Mouse (Mus musculus): ENCODE results near the gene Uqcr10.

The Uqcr10 gene

DNA sequence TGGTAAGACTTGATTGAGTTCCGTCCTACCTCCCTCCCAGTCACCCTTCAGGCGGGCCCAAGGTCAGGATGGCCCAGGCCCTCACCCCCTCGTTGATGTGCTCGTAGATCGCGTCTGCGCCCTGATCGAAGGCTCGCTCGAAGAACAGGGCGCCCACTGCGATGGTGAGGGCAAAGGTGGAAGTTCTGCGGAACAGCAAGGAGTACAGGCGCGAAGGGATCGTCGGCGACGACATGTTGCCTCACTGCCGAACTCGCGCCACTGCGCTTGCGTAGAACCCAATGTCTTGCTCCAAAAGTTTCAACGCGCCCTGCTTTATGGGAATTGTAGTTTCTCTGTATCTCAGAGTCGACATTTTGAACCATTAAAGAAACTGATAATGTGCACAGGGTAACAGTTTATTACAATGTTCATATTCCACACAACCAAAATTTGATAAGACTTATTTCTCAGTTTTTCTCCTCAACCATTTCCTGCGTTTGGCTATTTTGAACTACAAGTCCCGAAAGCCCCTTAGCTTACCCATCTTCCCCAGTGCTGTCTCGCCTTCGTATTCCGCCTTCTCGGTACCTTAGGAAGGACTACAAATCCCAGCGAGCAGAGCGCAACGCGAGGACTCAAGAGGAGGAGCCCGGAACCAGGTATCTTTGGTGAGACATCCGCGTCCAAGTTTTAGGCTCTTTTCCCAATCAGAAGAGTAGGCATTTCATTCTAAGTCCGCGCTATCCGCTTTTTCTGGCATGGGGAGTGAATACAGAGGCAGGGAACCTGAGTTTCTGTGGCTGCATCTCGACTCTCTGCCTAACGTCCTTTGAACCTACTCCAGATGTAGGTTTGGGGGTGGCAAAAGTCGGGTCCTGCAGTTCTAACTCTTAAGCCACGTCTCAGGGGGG is at the start of gene Uqcr10, which contains the start of gene Zmat5:
Uqcr10 (minus strand) TSS at position 271 of the 893 bp plus-strand sequence.
Zmat5 (plus strand) TSS at position 607 of the 893 bp plus-strand sequence.
- DNase-seq: peak; percentile 95 to 97

DNA sequence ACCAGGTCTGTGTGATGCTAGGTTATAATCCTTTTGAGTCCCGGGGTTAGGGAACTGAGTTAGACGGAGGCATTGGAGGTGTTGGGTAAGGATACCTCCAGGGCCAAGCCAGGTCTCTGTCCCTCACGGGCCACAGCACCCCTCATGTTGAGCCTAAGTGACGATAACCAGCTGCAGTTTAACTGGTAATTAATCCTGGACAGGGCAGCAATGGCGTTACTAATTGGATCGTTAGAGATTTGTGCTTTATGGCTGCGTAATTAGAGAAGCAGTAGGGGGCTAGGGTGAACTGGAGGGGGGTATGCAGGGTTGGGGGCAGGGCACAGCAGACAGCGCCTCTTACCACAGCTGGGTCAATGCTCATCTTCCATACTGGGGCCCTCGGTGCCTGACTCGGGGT is 48.7 kb upstream of the Uqcr10 start:
- no peak for DNase-seq

DNA sequence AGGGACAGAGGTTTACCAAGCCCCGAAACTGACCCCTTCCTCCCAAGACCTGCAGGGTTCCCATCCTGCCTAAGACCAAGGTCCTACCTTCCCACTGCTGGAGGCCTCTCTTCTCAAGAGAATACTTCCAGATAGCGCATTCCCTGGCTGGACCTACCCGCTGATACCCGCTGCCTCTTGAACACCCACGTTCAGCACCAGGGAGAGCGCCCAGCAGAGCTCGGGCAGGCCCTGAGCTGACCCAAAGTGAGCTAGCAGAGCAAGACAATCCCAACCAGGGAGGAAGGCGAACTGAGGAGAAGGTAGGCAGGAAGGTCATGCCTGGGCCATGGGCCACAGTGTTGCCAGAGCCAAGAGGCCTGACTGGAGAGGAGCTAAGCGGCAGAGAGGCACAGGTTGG is 46.1 kb upstream of the Uqcr10 start:
- peak; percentile 71 to 90 for DNase-seq

DNA sequence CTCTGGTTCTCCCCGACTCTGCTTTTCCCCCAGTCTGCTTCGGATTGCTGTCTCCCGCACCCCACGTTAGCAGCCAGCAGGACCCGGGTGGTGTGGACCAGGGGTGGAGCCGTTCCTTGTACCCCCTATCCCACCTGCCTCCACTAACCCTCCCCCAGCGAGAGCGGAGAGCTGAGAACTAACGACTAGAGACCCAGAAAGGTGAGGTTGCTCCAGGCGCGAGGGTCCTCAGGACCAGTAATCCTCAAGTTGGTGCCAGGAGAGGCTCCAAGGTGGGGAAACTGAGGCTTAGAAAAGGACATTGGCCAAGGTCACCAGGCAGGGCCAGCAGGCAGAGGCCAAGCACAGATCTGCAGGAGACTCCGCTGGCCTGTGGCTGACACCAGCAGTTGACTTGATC is 43.1 kb upstream of the Uqcr10 start:
- DNase-seq: no peak

DNA sequence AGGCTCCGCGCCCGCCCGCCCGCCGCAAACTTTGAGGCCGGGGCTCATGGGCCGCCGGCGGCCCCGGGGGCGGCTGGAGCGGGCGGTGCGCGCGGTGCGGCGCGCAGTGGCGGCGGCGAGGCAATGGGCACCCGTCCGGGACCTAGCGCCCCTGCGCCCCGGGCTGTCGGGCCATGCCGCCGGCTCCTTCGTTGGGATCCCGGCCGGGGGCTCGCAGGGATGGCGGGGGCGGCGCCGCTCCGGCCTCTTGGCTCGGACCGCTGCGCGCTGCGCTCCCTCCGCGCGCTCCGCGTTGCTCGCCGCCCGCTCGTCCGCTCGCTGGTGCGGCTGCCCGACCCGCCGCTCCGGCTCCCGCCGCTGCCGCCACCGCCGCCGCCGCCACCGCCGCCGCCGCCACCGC is 42.6 kb upstream of the Uqcr10 start, which contains the start of gene Cabp7:
Cabp7 (minus strand) TSS at position 46 of the 400 bp plus-strand sequence.
- no peak for DNase-seq

DNA sequence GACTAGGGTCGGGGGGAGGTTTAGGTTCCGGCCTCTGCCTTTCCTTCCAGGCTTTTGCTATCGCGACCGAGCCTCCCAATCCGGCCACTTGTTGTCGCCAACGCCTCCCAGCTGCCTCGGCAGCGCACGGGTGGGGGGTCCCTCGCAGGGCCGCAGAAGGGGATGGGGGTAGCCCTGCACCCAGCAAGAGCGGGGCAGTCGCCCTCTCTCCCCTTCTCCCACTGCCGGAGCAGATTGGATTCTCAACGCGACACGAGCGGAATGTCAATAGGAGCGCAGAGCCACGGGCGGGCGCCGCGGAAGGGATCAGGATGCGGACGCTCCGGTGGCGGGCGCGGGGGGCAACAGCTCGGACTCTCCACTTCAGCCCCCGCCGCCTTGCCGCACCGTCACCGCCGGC is 41.8 kb upstream of the Uqcr10 start:
- DNase-seq: no peak

DNA sequence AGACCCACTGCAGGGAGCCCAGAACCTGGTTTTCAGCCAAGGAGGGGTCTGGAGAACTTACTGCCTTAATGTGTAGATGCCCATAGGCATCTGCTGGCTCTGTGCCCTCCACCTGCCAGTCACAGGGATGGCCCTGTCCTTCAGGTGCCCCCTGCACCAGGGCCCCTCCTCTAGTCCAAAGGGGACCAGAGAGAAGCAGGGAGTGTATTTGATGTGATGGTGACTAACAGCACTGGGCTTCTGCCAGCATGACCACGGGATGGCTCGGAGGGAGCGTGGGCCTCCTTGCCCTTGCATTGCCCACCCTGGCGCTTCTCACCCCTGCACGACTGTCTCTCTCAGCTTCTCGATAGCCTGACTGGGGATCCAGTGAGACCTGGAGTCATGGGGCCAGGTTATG is 40.5 kb upstream of the Uqcr10 start:
- DNase-seq: no peak

DNA sequence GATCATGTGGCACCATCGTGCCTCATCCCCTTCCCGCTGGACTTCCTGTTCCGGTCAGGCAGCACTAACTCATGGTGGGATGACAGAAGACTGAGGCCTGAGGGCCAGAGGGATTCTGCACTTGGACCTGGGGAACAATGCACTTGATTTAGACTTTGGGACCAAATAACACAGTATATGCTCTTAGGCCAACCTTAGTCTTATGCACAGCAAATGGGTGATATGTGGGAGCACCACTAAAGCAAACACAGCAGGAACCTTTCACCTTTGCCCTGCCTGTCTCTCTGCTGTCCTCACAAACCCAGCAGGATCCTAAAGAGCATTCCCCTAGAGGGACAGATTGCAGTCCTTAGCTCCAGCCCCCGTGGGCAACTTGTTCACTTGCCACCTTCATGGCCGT is 36.6 kb upstream of the Uqcr10 start:
- no peak for DNase-seq

DNA sequence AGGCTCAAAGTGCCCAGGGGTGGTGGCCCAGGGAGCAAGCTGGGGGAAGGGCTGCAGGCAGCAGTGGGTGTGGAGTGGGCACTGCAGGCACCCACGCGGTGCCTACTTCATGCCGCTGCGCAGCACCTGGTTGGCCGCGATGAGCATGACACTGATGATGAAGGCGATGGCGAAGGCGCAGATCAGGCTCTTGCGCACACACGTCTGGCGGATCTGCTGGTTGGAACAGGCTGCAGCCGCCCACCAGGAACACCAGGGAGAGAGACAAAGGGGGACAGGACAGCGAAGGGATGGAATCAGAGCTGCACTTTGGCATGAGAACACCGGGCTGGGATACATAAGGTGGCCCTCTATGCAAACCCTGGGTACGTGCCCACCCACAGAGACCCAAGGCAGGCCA is 34.6 kb upstream of the Uqcr10 start:
- no peak for DNase-seq

DNA sequence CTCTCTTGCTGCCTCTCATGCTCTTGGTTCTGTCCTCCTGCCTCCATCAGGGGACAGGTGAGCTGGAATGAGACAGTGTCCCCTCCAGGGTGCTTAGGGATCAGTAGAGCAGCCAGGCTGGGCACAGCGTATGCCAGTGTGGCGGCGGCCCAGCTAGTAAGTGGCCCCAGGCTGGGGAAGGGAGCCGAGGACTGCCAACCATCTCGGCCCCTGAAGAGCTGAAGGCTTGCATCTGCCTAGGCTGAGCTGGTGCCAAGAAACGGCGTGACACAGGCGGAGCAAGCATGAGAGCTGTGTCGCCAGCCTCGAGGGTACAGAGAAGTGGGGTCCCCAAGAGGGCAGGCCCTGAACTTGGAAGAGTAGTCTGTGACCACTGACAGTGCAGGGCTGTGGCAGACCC is 33.5 kb upstream of the Uqcr10 start:
- DNase-seq: no peak

DNA sequence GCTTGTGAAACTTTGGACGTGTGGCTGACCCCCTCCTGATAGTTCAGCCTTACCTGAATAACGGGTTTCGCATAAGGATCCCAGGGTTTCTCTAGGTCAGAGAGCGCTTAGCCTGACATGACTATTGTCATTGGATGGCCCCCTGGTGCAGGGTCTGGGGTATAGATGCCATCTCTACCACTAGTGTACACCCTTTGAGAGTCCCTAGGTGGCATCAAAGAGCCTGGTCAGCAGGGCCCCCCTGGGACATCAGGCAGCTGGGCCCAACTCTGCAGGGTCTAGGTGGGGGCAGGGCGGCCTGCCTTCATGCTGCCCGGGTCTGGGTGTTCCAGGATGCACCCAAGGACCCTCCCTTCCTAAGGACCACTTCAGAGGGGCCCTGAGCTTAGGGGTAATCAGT is 32.2 kb upstream of the Uqcr10 start:
- DNase-seq: no peak

DNA sequence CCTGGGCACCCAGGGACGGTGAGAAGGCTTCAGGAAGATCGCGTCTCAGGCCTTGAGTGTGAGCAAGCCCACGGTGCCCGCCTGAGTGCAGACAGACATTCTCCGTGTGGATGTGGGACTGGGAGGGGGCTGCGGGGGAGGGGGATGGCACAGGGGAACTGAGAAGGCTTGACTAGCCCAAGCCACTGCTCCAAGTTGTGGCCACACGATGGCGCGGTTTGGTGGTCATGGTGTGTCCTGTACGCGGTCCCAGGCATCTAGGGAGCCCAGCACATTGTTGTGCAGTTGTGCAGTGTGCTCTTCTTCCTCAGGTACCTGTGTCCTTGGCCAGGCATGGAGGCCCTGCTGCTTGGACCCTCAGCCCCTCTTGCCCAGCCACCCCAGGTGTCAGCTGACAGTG is 30.0 kb upstream of the Uqcr10 start:
- DNase-seq: peak in 1 of 2 experiments; percentile 26

DNA sequence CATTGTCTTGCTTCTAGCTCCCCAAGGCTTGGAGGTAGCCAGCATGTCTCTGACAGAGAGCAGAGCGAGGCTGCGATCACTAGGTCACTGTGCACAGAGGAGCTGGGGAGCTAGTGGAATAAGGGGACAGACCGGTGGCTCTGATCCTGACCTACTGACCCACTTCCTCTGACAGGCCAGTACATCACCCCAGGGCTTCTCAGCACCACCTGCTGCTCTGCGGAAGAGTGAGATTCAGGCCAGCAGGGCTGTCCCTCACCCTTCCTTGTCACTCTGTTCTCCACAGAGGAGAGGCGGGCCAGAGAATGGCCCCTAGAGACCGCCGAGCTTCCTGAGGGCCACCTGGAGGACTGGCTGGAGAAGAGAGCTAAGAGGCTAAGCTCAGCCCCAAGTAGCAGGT is 27.6 kb upstream of the Uqcr10 start:
- no peak for DNase-seq

DNA sequence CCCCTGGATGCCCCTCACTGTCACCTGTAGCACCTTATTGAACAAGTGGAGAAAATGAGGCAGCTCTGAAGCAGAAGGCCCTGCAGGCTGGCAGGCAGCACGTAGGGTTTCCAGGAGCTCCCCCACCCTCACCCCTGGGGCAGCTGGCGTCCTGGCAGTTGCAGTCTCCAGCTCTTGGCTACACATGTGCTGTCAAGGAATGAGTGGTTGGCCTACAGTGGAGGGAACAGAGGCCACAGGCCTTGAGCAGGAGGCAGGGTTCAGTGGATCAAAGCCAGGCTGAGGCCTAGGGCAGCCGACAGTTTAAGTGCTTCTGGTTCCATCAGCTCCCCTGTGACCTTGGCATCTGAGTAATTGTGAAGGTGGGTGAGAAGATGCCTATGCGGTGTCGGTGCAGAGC is 26.8 kb upstream of the Uqcr10 start:
- DNase-seq: no peak

DNA sequence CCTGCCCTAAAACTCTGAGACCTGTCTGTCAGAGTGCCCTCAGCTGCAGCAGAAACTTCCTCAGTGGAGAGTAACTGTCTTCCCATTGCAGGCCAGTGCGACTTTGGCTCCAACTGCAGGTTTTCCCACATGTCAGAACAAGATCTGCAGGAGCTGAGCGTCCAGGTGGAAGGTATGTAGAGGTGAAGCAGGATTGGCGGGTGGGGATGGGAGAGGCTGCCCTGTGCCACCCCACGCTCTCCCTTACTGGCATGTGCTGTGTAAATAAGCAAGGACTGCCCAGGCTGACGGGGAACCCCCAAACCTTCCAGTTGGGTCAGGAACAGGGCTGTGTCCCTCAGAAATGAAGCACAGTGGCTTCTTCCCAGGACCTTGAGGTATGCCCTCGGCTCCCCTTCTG is 26.0 kb upstream of the Uqcr10 start:
- no peak for DNase-seq

DNA sequence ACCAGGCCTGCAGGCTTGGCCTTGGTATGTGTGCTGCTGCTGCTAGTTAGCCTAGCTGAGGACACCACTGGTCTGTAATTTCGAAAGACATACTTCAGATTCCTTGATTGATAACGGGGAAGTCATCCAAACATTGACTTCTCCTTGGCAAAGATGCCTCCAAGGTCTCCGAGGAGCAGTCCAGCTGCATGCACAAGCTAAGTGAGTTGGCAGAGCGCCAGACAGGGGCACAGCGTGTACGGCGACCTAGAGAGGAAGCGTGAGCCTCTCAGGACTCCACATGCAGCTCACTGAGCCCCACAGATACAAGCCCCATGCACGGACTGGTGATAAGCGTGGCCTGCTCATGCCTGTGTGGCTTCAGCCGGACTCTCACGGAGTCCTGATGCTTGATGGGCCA is 25.5 kb upstream of the Uqcr10 start:
- peak in 1 of 2 experiments; percentile 45 for DNase-seq

DNA sequence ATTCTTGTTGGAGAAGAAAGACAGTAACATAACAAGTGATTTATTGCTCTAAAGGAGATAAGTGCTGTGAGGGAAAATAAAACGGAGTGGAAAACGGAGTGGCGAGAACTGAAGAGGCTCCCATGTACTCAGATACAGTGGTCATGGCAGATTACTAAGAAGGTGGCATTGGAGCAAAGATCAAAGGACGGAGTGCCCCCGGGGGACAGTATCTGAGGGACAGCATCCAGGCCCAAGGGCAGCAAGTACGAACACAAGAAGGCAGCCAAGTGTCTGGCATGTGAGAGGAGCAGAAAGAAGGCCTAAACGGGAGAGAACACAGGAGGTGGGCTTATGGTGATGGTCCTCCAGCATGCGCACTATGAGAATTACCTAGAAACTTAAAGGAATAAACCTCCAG is 17.6 kb upstream of the Uqcr10 start:
- DNase-seq: no peak

DNA sequence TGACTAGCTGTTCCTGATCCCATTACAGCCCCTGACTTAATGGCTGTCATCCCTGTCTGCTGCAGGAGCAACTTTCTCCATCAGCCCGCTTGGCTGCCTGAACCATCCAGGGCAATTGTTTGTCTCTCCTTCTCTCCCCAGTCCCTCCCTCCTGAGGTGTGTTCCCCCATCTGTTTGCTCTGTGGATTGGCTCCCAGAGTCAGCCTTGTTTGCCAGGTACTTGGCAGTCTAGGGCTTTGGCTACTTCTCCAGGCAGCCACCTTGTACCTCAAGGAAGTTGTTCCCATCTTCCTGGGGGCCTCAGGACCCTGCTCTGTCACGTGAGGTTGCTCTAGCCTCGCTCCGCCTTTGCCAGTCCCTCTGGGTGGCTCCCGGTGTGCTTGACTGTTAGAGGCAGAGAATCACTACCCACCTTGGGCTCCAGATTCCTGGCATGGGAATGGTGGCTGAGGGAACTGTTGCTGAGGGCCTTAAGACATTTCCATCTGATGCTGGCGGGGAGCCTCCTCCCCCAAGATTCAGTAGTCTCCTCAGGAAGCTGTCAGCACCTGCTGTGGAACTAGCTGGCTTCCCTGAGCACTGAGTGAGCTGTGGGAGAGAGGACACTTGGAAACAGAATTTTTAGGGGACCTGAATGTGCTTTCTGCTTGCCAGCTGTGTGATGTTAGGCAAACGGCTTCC is 16.9 kb upstream of the Uqcr10 start:
- DNase-seq: no peak

DNA sequence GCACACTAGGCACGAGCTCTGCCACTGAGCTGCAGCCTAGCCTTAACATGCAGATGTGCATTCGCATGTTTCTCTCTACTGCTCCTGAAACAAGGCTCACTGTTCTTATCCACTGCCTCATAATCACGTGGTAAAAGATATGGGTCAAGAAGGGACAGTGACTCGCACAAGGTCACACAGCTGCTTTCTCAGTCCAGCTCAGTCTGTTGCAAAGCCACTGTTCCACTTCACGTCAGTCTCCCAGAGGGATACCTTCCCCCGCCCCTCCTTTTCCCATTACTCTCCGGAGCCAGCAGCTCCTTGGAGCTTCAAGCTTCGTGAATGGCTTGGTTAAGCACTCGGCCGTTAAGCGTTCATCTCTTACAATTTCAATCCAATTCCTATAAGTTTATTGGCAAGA is 16.3 kb upstream of the Uqcr10 start:
- DNase-seq: no peak

DNA sequence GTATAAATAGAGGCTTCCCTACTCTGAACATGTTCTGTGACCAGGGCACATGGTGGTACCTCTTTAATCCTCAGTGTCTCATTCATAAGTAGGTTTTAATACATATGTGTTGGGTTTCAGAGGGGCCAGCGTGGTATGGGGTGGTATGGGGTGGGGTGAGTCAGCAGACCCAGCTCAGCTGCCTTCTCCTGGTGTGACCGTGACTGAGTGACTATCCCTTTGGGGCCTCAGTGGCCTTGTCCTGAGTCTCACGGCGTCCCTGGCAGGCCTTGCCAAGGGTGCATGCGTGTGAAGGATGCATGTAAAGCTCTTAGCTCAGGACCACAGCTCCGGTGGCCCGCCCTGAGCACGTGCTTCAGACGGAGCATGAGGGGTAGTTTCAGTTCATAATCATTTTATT is 15.8 kb upstream of the Uqcr10 start:
- no peak for DNase-seq

DNA sequence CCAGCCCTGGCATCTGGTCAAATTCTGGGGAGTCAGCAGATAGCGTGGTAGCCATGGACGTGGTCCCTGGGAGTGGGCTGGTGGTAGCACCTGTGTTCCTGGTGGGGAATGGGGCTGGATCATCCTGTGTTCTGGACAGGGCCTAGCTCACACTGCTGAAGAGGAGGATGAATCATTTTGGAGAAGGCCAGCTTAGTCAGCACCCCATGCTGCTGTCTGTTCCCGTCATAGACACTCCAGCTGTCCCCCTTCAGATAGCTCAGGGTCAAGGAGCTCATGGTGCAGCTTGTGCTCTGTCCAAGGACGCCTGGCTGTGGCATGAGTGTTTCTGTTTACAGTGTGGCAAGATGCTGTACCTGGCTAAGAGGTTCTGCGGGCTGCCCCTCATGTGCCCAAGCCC is 14.4 kb upstream of the Uqcr10 start:
- no peak for DNase-seq

DNA sequence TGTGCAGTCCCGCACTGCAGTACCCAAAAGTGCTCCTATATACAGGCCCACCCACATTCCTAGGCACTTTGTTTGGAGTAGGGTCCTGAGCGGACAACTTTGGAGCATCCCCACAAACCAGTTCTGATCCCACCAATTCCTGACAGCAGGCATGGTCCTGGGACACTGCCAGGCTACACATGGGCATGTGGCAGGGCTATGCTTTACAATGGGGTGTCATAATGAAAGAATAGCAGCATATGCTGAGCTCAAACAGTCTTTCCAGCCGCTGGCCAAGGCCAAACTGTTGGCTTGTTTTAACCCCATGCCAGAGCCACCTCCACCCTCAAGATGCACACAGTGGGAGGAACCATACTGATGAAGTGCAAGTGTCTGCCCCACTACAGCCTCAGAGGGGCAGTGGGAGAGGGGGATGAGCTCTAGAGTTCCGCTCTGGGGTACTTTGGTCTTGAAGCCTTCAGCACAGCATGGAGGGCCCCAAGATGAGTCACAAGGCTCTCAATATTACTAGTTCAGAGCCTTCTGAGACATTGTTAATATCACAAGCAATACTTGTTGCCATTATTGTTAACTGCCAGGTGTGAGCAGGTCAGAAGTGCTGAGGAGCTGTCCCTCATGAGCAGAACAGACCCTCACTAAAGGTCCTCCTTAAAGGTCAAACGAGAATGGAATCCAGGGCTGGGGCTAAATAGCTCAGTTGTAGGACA is 12.5 kb upstream of the Uqcr10 start:
- DNase-seq: no peak

DNA sequence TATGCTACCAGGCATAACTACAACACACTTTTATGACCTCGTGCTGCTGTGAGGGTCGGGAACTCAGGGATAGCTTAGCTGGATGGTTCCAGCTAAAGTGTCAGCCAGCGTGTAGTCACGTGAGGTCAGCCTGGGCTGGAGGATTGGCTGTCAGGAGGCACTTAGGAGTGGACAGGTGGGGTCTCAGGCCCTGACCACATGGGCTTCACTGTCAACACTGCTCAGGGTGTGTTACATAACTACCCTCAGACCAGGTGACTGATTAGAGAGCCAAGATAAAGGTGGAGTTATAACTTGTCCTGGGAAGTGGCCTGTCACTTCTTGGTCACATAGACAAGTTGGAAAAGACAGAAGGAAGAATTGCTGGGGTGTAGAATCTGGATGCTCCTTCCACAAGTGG is 11.5 kb upstream of the Uqcr10 start:
- DNase-seq: no peak

DNA sequence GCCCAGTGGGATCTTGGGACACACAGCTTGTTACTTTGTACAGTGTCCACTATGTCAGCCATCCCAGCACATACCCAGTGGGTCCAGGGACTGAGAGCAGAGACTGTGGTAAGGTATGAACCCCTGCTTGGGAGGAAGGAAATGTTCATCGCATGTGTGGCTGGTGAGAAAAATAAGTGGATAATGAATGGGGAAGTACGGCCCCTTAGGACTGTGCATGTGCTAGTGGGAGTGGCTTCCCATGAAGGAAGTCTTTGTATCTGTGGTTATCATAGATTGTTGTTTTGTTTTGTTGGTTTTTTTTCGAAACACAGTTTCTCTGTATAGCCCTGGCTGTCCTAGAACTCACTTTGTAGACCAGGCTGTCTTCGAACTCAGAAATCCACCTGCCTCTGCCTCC is 10.6 kb upstream of the Uqcr10 start:
- no peak for DNase-seq
